Mouse (Mus musculus): ENCODE data around the gene Fam24a.

Gene Fam24a

GRCm38 (mm10) chr7:131333564-131333963 is at the start of gene Fam24a:
Gene Fam24a, plus strand, starts transcription at chr7:131333864.
- DNase-seq (ENCODE audit: low read depth) = no peak

DNA sequence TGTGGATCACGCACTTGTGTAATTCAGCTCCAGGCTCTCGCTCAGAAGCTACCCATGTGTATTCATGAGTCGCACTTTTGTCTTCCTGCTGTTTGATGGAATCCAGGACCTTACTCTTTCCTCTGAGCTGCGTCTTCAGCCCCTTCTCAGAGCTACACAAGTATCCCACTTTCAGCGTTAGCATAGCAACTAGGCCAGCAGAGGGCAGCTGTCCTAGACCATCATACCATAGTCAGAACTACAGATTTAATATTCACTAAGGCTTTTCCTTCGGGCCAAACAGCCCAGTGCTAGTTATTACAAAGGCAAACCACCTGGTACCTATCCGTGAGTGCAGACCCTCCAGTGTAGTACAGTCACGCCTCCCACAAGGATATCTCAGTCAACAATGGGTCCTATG is 36.5 kb upstream of the Fam24a start:
- DNase-seq (ENCODE audit: low read depth) = no peak

DNA sequence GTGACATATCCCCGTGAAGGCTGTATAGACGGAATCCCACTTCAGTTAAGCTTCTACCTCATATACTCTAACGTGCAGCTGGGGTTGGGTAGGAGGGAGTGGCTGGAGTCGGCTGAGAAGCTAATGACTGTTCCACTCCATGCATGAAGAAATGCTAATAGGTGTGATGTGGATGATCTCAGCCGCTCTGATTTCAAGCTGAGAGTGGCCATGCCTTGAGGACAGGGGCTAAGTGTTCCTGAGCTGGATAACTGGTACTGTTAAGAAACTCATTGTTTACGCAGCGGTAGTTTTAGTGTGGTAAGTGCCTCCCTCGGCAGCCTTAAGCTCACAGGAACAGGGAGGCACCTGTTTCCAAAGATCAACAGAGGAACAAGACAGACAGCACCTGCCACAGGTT is 30.3 kb upstream of the Fam24a start:
- DNase-seq (ENCODE audit: low read depth) = no peak

- DNase-seq (ENCODE audit: low read depth) = no peak
Measured at GRCm38 (mm10) chr7:131306733-131307132, 26.9 kb upstream of the Fam24a start.

DNA sequence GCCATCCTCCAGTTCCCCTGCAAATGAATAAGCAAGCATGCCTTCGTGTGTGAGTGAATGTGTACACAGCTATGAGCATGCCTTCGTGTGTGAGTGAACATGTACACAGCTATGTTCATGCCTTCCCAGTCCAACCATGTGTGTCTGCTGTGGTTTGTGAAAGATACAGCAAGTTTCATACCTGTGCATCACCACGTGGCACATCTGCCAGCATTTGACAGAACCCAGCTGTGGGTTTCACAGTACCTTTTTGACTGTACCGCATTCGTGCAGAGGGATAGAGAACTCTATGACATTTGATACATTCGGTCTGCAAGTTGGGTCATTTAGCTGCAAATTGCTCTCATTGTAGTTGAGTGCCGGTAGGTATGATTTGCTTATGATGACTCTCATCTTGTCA is 19.2 kb upstream of the Fam24a start:
- DNase-seq (ENCODE audit: low read depth) = no peak

DNA sequence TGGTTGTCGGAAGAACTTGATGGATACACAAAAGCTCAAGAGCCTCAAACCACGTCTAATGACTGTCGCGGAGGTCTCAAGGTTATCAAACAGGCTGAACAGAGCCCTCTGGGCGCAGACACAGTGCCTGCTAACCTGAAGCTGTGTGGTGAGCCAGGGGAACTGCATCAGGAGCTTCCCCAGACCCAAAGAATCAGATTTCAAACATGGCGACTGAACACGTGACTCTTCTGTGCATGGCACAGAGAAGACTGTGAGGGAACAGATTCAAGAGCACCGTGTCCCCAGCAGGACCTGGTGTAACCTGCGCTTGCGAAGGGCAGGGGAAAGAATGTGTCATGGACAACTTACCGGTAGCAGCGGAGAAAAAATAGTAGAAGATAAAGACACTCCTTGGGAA is 16.1 kb upstream of the Fam24a start:
- DNase-seq (ENCODE audit: low read depth) = no peak

- no peak for DNase-seq (ENCODE audit: low read depth)
Measured at GRCm38 (mm10) chr7:131318340-131318739, 15.3 kb upstream of the Fam24a start.

- DNase-seq (ENCODE audit: low read depth) = no peak
Measured at GRCm38 (mm10) chr7:131322192-131322591, 11.5 kb upstream of the Fam24a start, which contains the start of gene Cuzd1. Gene Cuzd1, minus strand, starts transcription at chr7:131322292.

DNA sequence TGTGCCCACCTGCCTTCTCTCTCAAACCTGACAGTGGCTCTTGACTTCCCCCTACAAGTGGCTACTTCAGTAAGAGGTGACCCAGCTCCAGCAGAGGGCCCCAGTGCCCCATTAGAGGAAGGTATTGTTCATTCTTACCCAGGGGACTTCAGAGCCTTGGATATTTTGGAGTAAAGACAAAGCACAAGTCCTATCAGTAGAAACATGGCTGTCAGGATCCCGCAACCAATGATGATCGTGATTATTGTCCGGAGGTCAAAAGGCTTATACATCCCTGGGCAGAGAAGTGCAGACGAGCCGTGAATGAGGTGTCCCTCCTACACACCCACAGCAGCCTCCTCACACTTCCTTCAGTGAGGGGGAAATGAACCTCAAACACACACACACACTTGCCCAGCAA is 6.6 kb upstream of the Fam24a start:
- no peak for DNase-seq (ENCODE audit: low read depth)

DNA sequence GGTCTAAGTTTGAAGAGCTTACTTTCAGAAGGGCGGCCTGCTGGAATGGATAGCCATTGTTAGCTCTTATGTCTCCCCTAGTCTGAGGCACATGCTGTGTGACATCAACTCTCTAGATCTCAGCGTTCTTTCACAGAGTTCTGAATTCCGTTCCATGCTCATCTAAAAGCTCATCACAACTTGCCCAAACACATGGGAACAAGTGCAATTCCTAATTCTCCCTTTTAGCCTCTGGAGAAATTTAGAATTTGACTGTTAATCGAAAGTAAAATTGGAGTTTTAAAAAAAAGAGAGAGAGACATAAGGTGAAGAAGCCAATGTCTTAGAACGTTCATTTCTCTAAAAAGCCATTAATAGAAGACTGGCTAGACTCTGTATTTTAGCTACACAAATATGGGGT is 4.2 kb upstream of the Fam24a start, which contains the start of gene Fam24b:
Gene Fam24b (minus strand): TSS at position 101 of the 400 bp plus-strand sequence.
- no peak for DNase-seq (ENCODE audit: low read depth)

DNA sequence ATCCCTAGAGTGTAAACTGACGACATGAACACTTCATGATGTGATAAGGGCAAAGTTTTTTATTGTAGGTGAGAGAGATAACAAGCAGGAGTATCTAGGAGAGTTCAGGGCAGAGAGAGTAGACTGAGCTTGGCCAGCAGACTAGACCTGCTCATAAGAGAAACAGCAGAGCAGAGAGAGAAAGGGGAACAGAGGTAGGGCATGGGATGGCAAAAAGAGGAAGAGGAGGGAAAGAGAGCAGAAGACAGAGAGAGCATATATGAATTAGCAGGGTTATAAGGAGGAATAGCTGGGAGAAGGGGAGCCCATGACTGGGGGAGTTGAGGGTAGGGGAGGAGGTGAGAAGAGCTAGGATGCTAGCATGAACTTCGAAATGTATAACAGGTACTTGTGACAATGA is 2.0 kb upstream of the Fam24a start:
- DNase-seq (ENCODE audit: low read depth) = no peak

DNA sequence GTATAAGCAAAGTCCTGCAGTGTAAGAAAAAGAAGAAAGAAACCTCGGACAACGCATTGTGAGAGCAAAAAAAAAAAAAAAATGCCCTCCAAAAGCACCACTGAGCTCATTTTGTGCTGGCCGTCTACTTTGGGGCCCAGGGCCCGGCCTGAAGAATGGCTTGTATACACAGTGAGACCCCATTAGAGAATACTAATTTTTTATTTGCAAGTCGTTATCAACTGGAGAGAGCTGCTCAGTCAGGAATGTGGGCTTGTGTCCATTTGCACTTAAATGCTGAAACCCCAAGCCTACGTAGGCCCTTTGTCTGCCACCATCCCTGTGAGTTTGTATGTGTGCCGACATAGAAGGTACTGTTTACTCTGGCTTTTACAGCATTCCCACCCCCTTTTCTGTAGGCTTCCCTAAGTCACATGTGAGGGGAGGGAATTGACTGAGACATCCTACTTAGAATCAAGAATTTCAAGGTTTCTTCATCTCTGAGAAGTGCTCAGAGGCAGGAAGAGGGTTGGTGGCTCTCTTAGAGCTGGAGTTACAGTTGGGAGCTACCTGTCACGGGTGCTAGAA is 3.9 kb downstream of the Fam24a start:
- DNase-seq (ENCODE audit: low read depth) = no peak

- DNase-seq (ENCODE audit: low read depth) = no peak
Measured at GRCm38 (mm10) chr7:131345856-131346541, 12.3 kb downstream of the Fam24a start.

GRCm38 (mm10) chr7:131356105-131356504 is 22.4 kb downstream of the Fam24a start:
- no peak for DNase-seq (ENCODE audit: low read depth)

DNA sequence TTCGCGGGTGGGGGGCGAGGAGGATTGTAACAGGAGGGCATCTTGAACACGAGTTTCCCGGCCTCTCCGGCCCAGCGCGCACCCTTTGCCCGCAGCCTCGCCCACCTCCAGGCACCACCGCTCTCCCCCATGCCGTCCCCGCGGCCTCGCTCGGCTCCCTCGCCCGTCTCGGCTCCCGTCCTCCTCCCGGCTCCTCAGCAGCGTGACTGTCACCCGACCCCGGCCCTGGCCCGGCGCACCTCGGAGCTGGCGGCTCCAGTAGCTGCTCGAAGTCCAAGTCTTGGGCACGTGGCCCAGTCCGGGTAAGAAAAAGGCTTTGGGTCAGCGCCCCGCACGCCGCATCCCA is 28.6 kb downstream of the Fam24a start:
- no peak for DNase-seq (ENCODE audit: low read depth)

GRCm38 (mm10) chr7:131362615-131363300 is 29.1 kb downstream of the Fam24a start, which contains the start of gene 2310057M21Rik:
Gene 2310057M21Rik, minus strand, starts transcription at chr7:131362759.
- peak; percentile 89 for DNase-seq (ENCODE audit: low read depth)

DNA sequence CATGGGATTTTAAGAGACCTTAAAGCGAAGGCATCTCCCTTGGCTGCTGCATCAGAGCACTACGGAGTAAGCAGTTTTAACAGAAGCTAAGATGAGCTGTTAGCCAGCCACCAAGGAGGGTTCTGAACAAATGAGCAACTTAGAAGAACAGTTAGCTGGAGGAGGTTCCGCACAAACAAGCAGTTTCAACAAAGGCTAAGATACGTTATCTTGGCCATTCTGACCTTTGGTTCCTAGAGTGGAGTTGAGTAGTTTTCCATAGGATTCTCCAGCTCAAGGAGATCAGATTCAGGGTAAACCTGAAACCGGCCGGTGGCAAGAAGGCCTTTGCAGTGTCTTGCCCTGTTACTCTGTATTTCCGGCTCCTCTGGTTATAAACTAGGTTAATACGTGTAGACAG is 30.5 kb downstream of the Fam24a start:
- no peak for DNase-seq (ENCODE audit: low read depth)

GRCm38 (mm10) chr7:131370648-131371469 is 37.2 kb downstream of the Fam24a start, which contains the start of gene Pstk:
Gene Pstk, plus strand, starts transcription at chr7:131371141.
- DNase-seq (ENCODE audit: low read depth) = peak; percentile 83

GRCm38 (mm10) chr7:131371470-131371860 is 37.8 kb downstream of the Fam24a start:
- DNase-seq (ENCODE audit: low read depth) = peak; percentile 17

GRCm38 (mm10) chr7:131371880-131372651 is 38.4 kb downstream of the Fam24a start:
- peak; percentile 30 for DNase-seq (ENCODE audit: low read depth)

Measured in c-Kit-positive CD71-positive TER-119-negative erythroid progenitor cells, embryonic 14.5 days (primary cell).